Mouse (Mus musculus) c-Kit-positive CD71-positive TER-119-positive erythroid progenitor cells, embryonic 14.5 days (primary cell): ENCODE results near the gene Plac9a.
"Not testable (repeated sequence)": the region's sequence is repeated elsewhere in the genome, so short reads cannot be mapped to it uniquely, and the experiment has no call there.

ENCODE experiments used
- DNase-seq: peaks from one replicate; pipeline ENCODE4 v3.0.0-alpha.2; 2013; ENCODE audit warnings: low spot score

Gene Plac9a

DNA sequence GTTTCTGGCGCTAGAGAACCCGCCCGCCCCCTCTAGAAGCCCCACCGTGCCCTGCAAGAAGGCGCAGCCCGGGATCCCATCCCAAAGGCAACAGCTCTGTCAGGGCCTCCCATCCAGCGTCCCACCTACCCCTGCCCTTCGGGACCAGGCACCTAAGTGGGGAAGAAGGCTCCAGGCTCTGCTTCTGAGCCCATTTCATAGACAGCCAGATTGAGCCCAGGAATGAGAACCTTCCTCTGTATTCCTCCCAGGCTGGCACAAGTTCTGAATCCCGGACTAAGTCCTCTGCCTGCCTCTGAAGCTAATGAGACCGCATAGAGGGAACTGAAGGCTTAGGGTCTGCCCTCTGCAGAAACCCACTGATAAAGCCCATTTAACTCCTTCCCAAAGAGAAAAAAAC, at the start of gene Plac9a:
TSS of gene Plac9a (minus strand) at position 101 of the 400 bp plus-strand sequence.
- DNase-seq = not testable (repeated sequence)

DNA sequence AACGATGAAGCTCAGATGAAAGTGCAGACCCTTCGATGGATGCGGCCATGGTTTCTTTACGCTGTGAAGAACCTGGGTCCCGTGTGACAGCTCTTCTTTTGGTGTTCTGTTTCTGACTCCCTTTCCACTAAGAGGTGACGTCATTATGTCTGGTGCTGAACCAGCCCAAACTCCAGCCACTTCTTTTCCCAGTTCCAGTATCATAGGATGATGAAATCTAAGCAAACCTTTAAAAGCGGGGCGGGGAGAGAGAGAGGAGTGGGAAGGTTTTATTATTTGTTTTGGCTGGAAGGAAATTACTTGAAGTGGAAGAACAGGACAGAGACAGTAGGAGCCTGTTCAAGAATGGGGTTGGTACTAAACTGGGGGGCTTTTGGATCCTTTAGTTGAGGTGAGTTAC, 35.1 kb upstream of the Plac9a start, which contains the start of gene Cphx1:
TSS of gene Cphx1 (plus strand) at position 301 of the 400 bp plus-strand sequence.
- not testable (repeated sequence) for DNase-seq

DNA sequence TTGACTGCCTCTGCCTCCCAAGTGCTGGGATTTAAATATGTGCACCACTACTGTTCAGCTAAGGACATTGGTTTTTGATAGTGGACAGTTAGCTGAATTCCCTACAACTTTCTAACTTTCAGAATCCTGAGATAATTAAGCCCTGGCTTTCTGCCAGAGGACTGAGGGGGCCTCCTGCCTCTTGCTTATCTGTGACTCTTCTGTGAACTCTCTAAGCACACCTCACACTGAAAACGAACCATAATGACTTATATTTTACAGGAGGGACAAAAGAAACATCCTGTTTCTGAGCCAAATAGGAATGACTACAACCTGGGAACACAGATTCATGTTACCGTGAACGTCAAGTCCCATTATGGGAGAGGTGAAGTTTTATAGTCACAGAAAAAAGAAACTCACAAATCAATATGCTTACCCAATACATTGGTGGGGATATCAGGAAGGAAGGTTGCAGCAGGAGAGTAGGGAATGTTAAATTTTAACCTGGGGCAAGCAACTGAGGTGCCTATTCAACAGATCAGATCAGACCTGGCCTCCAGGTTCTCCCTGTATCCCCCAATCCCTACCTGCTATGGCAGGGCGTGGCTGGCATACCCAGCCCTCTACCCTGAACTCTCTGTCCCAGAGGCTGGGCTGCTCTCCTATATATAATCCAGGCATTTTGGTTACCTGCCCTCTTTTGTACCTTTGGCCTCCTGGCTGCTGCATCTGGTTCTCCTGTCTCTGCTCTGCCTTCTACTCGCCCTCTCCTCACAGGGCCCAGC, 34.1 kb upstream of the Plac9a start:
- not testable (repeated sequence) for DNase-seq

DNA sequence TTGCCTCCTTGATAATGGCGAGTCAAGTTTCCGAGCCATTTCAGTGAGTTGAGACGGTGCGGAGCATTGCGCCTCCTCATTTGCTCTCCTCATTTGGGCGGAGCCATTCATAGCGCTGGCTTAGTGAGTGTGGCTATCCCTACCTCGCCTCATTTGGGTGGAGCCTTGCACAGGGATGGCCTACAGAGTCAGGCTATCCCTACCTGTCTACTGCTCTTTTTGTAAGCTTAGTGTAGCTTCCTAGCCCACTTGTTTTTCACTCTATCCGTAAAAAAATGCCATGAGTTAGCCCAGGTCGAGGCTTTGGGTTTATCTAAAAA, 24.6 kb upstream of the Plac9a start, which contains the start of gene Tmem254a:
TSS of gene Tmem254a (minus strand) at position 111 of the 320 bp plus-strand sequence.
- DNase-seq = not testable (repeated sequence)

DNA sequence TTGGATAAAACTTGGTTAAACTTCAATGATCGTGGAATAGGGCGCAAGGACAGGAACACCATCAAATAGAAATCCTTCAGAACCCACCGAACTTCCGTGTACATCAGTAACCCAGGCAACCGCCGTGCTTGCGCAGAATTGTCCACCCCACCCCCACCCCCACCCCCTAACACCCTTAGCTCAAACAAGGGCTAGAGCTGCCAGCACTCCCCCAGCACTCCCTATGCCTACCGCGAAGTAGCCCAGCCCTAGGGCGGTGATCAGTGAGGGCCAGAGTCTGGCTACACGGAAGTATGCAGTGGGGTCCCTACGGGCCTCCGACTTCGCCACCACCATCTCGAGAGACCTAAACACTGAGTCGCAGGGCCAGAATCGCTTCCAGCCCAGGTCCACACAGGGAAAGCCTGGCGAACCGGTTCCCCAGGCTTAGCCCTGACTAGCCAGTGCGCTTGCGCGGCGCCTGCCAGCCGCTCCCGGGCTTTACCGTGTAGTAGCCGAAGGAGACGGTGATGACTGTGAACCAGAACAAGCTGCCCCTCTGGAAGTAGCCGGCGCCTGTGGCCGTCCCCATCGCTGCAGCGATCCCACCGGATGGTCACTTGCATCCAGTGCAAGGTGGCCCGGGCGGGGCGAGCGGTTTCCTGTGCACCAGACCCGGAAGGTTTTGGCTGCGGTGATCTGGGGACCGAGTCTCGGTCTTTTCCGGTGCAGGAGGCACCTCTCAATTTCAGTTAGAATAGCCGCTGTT, 24.1 kb upstream of the Plac9a start:
- not testable (repeated sequence) for DNase-seq

DNA sequence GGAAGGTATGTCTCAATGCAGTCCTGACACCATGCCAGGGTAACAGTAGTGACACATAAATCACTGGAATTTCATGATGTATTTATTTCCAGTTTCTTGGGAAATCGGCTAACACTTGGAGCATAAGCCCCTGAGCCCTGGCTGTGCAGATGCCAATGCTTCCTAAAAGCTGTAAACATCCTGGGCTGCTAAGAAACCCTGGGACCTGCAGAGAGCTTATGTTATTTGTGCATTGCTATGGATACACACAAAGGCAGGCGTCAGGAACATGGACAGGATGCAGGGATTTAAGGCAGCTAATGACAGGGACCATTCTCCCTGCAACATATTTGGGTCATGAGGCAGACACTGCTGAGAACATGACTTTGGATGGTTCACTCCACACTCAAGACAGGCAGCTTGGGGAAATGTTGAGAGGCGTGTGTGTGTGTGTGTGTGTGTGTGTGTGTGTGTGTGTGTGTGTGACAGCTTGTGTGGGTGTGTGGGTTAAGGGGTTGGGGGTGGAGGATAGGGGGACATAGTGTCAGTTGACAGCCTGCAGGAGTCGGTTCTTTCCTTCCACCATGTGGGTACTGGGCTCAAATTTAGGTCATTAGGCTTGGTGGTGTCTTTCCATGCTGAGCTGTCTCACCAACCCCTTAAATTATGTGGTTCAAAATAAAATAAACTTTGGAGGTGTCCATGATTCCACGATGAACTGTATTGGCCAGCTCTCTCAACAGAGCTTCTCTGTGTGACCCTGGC, 15.7 kb upstream of the Plac9a start:
- DNase-seq = not testable (repeated sequence)

DNA sequence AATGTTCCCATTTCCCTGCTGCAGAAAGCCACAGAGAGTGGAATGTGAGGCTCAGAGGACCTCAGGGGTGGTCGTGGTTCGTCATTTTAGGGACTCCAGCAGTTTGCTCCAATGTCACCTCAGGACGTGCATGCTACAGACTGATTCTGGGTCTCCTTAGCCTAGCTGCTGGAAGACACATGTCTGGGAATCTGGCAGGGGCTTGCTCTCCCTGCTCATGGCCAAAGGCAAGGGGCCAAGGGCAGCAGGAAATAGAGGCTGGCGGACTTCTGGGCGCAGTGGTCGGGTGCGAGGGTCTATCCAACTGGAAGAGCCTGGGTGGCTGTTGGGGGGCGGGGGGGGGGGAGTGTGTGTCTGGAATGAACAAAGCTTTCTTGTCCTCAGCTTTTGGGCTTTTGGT, 6.1 kb upstream of the Plac9a start:
- DNase-seq = not testable (repeated sequence)

DNA sequence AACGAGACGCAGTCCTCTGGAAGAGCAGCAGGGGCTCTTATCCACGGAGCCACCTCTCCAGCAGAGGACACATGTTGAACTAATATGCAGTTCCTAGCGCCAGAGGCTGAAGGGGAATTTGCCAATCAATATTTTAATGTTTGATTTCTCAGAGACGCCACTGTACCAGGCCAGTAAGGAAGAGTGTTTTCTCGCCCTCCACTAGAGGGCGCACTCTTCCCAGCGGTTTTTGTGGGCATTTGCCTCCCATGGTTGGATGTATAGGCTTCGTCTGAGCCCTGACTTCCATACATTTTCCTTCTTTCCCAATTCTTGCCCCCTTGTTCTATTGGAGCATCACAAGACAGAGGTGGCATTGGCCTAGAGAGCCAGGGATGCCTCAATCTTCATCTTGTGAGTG, 4.4 kb upstream of the Plac9a start:
- not testable (repeated sequence) for DNase-seq

DNA sequence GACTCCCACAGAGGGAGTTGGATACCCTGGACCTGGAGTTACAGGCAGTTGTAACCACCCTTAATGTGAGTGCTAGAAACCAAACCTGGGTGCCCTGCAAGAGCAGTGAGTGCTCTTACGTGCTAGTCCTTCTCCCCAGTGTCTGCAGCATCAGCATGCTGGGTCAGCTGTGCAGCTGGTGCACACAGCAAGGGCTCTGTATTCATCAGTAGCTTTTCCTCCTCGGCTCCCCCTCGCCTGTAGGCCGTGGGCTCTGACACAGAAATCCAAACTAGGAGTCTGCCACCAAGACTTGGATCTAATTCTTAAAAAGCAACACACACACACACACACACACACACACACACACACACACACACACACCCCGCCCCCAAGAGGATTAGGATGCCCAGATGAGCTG, 2.3 kb upstream of the Plac9a start:
- DNase-seq = not testable (repeated sequence)

DNA sequence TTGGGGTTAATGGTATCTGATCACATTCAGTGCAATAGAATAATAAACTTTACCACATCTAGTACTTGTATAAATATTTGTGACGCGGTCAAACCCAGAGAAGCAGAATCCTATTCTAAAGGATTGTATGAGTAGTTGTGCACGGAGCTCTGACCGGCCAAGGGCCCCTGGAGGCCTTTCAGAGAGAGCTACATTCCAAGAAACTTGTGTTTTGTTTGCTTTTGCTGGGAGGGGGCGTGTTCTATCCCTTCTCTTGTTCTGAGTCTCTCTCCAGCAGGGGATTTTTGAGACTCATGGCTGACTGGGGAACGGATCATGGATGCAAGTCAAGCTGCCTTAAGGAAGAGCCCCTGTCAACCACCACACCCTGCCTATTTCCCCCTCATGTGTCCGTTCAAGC, 7.2 kb downstream of the Plac9a start:
- DNase-seq = not testable (repeated sequence)

DNA sequence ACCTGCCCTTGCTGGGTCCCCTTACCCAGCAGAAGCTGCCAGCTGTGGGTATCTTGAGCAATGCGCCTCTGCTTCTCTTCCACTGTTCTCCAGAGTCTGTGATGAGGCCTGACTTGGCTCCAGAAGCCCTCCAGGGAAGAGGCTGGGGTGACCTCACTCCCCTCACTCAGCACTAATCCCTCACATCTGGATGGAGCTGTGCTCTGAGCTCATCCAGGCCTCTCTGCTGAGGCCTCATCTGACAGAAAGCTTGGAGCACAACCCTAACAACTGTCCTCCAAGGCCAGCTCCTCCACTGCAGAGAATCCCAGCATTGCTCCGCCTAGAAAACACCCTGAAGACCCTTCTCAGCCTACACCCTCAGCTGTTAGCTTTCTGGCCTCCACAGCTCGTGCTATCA, 8.3 kb downstream of the Plac9a start:
- DNase-seq = not testable (repeated sequence)

DNA sequence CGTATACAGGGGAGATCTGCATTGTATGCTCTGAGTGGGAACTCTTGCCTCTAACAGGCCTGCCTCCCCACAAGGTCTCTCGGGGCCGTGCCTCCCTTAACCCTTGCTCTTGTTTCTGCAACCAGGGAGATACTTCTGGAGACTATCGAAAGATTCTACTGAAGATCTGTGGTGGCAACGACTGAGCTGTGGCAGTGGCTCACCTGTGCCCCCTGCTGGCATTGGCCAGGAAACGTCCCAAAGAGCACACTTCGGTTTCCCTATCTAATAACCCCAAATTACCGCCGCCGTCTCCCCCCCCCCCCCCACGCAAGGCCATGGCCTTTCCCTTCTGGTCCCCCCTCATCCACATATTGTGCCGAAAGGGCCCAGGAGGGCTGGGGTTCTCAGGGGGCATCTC, 17.0 kb downstream of the Plac9a start:
- not testable (repeated sequence) for DNase-seq

DNA sequence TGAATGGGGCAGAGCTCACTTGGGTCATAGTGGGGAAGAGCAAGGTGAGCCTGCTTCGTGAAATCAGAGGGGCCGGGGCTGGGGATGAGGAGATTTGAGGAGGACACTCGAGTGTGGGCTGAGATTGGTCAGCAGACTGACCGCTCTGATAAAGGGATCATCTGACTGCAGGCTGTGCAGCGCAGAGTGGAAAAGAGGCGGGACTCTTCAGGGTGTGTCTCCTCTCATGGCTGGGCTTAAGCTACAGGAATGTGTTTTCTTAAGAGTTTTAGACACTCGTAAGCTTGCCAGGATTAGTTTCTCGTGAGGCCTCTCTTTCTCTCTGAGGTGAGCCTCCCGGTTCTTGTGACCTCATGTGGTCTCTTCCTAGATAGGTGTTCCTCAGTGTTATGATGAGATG, 21.1 kb downstream of the Plac9a start:
- not testable (repeated sequence) for DNase-seq

DNA sequence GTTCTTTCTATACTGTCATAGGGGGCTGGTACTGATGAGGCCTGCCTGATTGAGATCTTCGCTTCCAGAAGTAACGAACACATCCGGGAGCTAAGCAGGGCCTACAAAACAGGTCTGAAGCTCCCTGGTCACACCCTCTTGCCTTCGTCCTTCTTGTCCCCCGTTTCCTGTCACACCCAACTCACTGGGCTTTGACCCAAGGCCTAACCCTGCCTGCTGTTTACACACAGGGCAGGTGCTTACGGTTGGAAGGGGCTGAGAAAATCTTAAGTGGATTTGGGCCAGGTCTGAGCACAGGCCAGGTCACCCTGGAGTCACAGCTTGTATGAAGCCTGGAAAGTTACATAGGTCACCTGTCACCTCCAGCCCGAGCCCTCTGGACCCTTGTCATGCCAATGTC, 26.3 kb downstream of the Plac9a start:
- DNase-seq = not testable (repeated sequence)

DNA sequence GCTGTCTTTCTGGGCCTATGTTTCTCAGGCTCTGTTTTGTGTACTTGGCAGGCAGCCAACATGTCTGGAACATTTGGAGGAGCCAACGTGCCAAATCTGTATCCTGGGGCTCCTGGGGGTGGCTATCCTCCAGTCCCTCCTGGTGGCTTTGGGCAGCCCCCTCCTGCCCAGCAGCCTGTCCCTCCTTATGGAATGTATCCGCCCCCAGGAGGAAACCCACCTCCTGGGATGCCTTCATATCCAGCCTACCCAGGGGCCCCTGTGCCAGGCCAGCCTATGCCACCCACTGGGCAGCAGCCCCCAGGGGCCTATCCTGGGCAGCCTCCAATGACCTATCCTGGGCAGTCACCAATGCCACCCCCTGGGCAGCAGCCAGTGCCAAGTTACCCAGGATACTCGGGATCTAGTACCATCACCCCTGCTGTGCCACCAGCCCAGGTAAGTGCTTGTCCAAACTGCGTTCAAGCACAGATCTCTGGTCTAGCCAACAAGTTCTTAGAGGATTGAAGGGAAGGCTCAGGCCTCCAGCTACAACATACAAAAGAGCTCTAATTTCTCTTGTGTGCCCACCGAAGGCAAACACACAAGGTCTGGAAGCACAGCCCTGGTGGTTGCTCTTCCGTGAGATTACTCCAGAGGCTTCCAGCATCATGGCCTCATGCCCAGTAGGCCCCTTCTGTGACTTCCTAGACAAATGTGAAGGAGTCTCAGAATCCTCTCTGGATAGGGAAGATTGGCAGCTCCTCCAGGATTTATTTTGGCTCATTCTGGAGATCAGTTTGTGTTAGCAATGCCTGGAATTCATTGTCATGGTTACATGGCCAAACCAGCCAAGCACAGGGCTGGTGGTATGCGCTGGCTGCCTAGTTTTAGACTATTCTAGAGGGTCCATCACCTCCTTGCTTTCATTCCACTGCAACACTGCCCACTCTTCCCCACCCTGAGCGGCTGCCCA, 30.2 kb downstream of the Plac9a start:
- DNase-seq = no peak

DNA sequence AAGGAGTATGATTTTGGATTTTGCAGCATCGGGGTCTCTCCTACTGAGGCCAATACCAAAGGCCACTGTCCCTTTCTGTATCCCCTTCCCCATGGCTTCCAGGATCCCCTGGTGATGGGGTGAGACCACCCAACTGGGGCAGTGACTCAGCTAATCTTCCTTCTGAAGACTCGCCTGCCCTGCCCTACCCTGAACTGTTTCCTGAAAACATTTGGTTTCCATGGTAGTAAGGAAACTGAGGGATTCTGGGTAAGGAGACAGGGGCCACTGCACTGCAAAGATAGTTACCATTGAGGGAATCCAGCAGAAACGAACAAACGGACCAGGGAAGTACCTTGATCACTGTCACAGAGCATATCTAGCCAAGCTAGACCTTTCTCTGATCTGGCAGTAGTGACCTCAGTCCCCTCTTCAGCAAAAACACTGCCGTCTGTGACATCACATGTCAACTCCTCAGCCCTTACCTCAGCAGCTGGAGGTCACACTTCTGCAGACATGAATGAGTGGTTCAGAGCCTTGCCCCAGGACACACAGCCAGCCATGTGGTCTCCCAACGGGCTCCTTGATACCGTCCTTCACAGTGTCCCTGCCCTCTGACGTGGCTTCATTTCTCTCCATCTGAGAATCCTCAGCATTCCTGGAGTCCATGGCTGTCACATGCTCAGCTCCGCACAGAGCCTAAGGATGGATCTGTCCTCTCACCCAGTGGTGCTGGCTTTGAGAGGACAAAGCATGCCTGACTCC, 33.6 kb downstream of the Plac9a start:
- DNase-seq = no peak

DNA sequence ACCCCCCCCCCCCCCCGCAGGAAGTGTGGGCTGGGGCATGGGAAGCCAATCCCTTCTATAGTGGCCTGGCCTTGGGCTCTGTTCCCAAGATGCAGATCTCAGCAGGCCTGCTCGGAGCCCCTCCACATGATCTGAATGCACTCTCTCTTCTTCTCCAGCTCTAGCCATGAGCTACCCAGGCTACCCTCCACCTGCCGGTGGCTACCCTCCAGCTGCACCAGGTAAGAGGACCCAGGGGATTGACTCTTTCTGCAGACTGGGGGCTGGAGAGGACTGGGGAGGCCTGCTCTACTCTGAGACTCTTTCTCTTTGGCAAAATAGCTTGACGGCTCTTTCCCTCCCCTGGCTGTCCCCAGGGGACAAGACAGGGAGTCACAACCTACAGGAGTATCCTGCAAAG, 34.2 kb downstream of the Plac9a start:
- no peak for DNase-seq

DNA sequence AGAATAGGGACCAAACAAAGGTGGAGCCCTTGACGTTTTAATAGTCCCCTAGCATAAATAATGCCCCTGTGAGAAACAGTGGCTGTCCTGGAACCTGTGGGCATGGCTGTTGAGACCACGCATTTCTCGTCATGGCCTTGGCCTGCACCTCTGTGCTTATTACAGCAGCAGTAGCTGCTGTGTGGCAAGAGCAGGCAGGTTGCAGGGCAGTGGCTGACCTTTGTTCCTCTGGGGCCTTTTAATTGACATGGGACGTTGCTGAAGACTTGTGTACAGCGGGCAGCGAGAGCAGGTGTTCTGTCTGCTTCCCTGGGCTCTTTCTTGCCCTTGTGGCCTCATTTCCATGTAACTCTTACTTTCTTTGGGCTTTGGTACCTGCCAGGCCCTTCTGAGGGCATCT, 35.1 kb downstream of the Plac9a start:
- DNase-seq = no peak

DNA sequence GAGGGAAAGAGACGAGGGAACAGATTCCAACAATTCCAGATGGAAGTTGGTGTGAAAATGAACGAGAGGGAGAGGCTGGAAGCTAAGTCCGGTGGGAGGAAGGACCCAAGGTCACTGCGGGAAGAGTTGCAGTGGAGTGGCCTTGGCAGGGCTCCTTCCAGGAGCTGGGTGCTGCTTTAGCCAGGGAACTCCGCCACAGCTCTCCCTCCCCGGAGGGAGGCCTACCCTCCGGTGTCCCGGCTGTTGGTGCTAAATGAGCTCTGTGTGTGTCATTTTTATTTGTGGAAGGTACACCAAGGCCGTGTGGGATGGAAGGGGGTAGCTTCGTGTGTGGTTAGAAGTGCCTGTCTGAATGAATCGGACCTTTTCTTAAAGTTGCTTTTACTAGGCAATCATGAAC, 36.1 kb downstream of the Plac9a start:
- no peak for DNase-seq

DNA sequence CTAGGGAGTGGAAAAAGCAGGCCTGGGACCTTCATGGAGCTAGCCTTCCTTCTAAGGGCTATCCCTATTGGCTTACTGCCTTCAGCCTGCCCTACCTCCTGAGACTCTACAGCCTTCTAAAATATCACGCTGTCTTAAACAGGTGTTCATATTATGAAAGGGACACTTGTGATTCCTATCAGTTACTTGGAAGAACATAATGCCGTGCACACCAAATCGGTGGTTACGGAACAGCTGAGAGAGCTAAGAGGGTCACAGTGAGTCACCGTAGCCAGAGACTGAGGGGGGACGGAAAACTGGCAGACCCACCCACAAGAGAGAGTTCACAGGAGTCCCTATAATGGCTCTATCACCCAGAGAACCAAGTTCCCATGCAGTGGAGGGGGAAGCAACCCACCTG, 36.5 kb downstream of the Plac9a start:
- DNase-seq = no peak

DNA sequence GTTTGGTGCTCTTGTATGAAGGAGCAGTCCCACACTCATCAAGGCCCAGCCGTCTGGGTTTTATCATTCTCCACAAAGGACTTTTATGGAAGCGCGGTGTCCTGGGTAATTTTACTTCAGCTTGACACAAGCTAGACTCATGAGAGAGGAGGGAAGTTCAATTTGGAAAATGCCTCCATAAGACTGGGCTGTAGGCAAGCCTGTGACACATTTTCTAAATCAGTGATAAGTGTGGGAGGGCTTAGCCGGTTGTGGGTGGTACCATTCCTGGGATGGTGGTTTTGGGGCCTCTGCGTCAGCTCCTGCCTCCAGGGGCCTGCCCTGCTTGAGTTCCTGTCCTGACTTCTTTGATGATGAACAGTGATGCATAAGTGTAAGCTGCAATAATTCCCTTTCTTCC, 37.6 kb downstream of the Plac9a start:
- DNase-seq = no peak
